Mouse (Mus musculus): ENCODE measurements around the gene Lingo4.

DNA sequence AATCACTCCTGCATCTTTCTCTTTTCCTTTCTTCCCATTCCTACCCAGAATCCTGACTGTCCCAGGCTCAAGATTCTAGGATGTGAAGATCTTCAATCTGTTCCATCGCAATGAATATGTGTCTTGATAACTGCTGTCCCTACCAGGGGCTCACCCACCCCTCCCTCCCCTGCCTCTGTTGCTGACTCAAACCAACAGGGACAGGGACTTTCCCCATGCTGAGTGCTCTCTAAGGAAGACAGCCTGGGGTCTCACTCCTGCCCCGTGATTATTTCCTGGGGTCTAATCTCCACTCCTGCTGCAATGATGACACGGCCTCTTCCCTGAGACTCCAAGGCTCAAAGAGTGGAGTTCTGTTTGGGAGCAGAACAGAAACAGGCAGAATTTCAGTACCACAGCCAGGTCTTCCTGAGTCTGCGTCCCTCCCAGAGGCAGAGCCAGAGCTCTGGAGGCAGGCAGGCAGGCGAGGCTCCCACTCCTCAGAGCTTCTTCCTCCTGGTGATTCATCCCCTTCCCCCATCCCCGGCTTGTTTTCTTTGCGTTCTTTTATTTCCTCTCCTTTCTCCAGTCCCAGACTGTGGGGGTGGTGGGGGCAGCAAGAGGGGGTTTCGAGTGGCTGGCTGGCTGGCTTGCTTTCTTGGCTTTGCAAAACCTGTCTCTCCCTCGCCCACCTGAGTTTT is 18.3 kb upstream of the Lingo4 start:
- TF ChIP-seq POLR2A (IDR thresholded peaks at IDR 0.05; ENCODE audit: low read depth, low read length) = no peak
- TF ChIP-seq CTCF (IDR thresholded peaks at IDR 0.05; ENCODE audit: extremely low read depth, insufficient read depth, insufficient read length, insufficient replicate concordance) = no peak
